ENCODE assay signal across 8 mouse cellular contexts in the genomic region with DNA sequence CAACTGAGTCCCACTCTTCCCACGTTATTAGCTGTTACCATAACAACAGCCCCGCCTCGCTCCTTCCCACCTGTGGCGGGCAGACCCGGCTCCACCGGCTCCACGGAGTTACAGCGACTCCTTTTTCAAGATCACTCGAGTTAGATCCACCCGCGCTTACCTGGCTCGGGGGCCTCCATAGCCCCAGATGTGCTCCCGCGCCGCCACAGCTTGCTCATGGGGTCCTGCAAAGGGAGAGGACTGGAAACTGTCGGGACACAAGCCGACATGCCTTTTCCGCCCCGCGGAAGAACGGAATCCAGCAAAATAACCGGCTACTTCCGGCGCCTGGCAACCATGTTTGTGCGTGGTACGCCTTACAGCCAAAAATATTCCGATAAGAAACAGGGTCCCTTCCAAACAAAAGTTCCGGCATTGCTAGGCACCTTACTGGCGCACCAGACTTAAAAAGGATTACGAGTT. TPM values are rescaled to one million over a fixed set of nuclear protein-coding genes. Genes with fewer than 3 reads are reported as not detected.
DNase-seq lines count a peak whose midpoint lies in the region; ATAC-seq and TF ChIP-seq lines count a peak whose summit lies in the region.

No protein-coding gene starts in this region.

- ATAC-seq in heart, embryonic 12.5 days (ENCODE audit: insufficient number of reproducible peaks, low FRiP score), result no peak
- ATAC-seq in kidney, postnatal 0 days (replicated peaks; ENCODE audit: low FRiP score, low read depth), result peak; percentile 6; the same call in 1 of the 2 replicates
- peak; percentile 9; the same call in 1 of the 2 replicates for ATAC-seq in liver, embryonic 12.5 days
- 0 out of 2 replicates have a peak, but pooled peaks have one; percentile 3 for ATAC-seq in stomach, embryonic 15.5 days (ENCODE audit: insufficient read depth, low FRiP score, low read depth)

- peak overlapping the region; percentile 81 for H3K9ac ChIP-seq in heart, embryonic 12.5 days
- H3K9ac ChIP-seq in kidney, postnatal 0 days (ENCODE audit: low read depth, low read length), result peak overlapping the region; percentile 58
- peak overlapping the region; percentile 87 for H3K9ac ChIP-seq in liver, embryonic 12.5 days
- peak overlapping the region; percentile 60 for H3K9ac ChIP-seq in stomach, embryonic 15.5 days

- peaks cover 6% of the 10 kb centered on the region for H3K79me3 ChIP-seq in C2C12 (ENCODE audit: low read depth)

- no peaks in the 10 kb centered on the region for H3K36me3 ChIP-seq in C2C12 (ENCODE audit: control insufficient read depth, insufficient read depth)
- H3K36me3 ChIP-seq in erythroblast, embryonic 14.5 days (ENCODE audit: control insufficient read depth), result peaks cover 20% of the 10 kb centered on the region
- 0 out of 2 replicates have a peak, but pooled peaks cover under 1% of the 10 kb centered on the region for H3K36me3 ChIP-seq in heart, embryonic 12.5 days
- H3K36me3 ChIP-seq in kidney, postnatal 0 days (ENCODE audit: insufficient read depth, low read length), result no peaks in the 10 kb centered on the region
- H3K36me3 ChIP-seq in liver, embryonic 12.5 days, result peaks cover 9% of the 10 kb centered on the region
- H3K36me3 ChIP-seq in stomach, embryonic 15.5 days, result no peaks in the 10 kb centered on the region; the same call in 1 of the 2 replicates

- DNase-seq in brain, embryonic 14.5 days (ENCODE audit: low read depth), result peak; percentile 98
- peak; percentile 96 for DNase-seq in kidney, postnatal 0 days (ENCODE audit: low spot score)
- peak; percentile 90 to 93 for DNase-seq in natural killer cell, adult 2 months (ENCODE audit: low spot score in 2 of 2)

- peak overlapping the region; percentile 87 for H3ac ChIP-seq in C2C12 (ENCODE audit: control insufficient read depth, insufficient read length, low read depth)

- no peak for TF ChIP-seq CTCF in C2C12 (IDR thresholded peaks at IDR 0.05; ENCODE audit: control insufficient read depth, insufficient read depth, insufficient read length)
- no peak for TF ChIP-seq CTCF in brain, embryonic 14.5 days (IDR thresholded peaks at IDR 0.05; ENCODE audit: borderline replicate concordance, extremely low read depth, insufficient read depth, insufficient read length)
- no peak for TF ChIP-seq CTCF in kidney, postnatal 0 days (IDR thresholded peaks at IDR 0.05; ENCODE audit: low read depth)

- WGBS in heart, embryonic 12.5 days, result under 1% methylated on average over 30 of the region's 30 CpGs
- under 1% methylated on average over 30 of the region's 30 CpGs for WGBS in kidney, postnatal 0 days
- under 1% methylated on average over 30 of the region's 30 CpGs for WGBS in liver, embryonic 12.5 days (ENCODE audit: insufficient replicate concordance)
- WGBS in stomach, embryonic 15.5 days, result under 1% methylated on average over 30 of the region's 30 CpGs

- no peaks in the 10 kb centered on the region for H3K9me3 ChIP-seq in erythroblast, embryonic 14.5 days (ENCODE audit: control insufficient read depth, low read length)
- H3K9me3 ChIP-seq in heart, embryonic 12.5 days (replicated peaks), result no peaks in the 10 kb centered on the region
- no peaks in the 10 kb centered on the region for H3K9me3 ChIP-seq in kidney, postnatal 0 days (replicated peaks; ENCODE audit: low read length)
- H3K9me3 ChIP-seq in liver, embryonic 12.5 days (replicated peaks), result no peaks in the 10 kb centered on the region
- no peaks in the 10 kb centered on the region for H3K9me3 ChIP-seq in stomach, embryonic 15.5 days

- peak overlapping the region; percentile 50; the same call in 1 of the 2 replicates for H3K27ac ChIP-seq in heart, embryonic 12.5 days (ENCODE audit: poor library complexity, severe bottlenecking)
- peak overlapping the region; percentile 47; the same call in 1 of the 2 replicates for H3K27ac ChIP-seq in kidney, postnatal 0 days
- H3K27ac ChIP-seq in liver, embryonic 12.5 days, result peak overlapping the region; percentile 89
- H3K27ac ChIP-seq in stomach, embryonic 15.5 days, result peak overlapping the region; percentile 75

- peaks cover 38% of the 10 kb centered on the region for H3K79me2 ChIP-seq in C2C12 (ENCODE audit: control insufficient read depth, insufficient read depth)

- peak overlapping the region; percentile 75 for H3K4me3 ChIP-seq in C2C12 (ENCODE audit: insufficient read depth, poor library complexity, severe bottlenecking)
- peak overlapping the region; percentile 80 for H3K4me3 ChIP-seq in erythroblast, embryonic 14.5 days (replicated peaks)
- peak overlapping the region; percentile 92 for H3K4me3 ChIP-seq in heart, embryonic 12.5 days
- H3K4me3 ChIP-seq in kidney, postnatal 0 days (replicated peaks; ENCODE audit: low read depth, low read length), result peak overlapping the region; percentile 67
- peak overlapping the region; percentile 87 for H3K4me3 ChIP-seq in liver, embryonic 12.5 days
- H3K4me3 ChIP-seq in stomach, embryonic 15.5 days (replicated peaks), result peak overlapping the region; percentile 71

- peaks cover 55% of the 10 kb centered on the region for H3K4me1 ChIP-seq in erythroblast, embryonic 14.5 days (ENCODE audit: control insufficient read depth)
- H3K4me1 ChIP-seq in heart, embryonic 12.5 days (replicated peaks), result peaks cover 33% of the 10 kb centered on the region
- H3K4me1 ChIP-seq in kidney, postnatal 0 days (replicated peaks; ENCODE audit: insufficient read depth, low read length), result peaks cover 31% of the 10 kb centered on the region
- peaks cover 43% of the 10 kb centered on the region for H3K4me1 ChIP-seq in liver, embryonic 12.5 days
- H3K4me1 ChIP-seq in stomach, embryonic 15.5 days, result peaks cover 32% of the 10 kb centered on the region

- no peaks in the 10 kb centered on the region for H3K27me3 ChIP-seq in C2C12 (ENCODE audit: control insufficient read depth, insufficient read depth, insufficient read length)
- H3K27me3 ChIP-seq in erythroblast, embryonic 14.5 days (ENCODE audit: control insufficient read depth), result no peaks in the 10 kb centered on the region
- no peaks in the 10 kb centered on the region for H3K27me3 ChIP-seq in heart, embryonic 12.5 days (replicated peaks)
- no peaks in the 10 kb centered on the region for H3K27me3 ChIP-seq in kidney, postnatal 0 days (ENCODE audit: insufficient read depth, low read length)
- H3K27me3 ChIP-seq in liver, embryonic 12.5 days (replicated peaks), result no peaks in the 10 kb centered on the region
- no peaks in the 10 kb centered on the region for H3K27me3 ChIP-seq in stomach, embryonic 15.5 days (replicated peaks)

- peak overlapping the region; percentile 81 for H3K4me2 ChIP-seq in heart, embryonic 12.5 days
- peak overlapping the region; percentile 95 for H3K4me2 ChIP-seq in kidney, postnatal 0 days (ENCODE audit: low read length)
- peak overlapping the region; percentile 93 for H3K4me2 ChIP-seq in liver, embryonic 12.5 days
- peak overlapping the region; percentile 89 for H3K4me2 ChIP-seq in stomach, embryonic 15.5 days

- TF ChIP-seq POLR2A in brain, embryonic 14.5 days (IDR thresholded peaks at IDR 0.05; ENCODE audit: borderline replicate concordance, extremely low read depth, insufficient read depth, insufficient read length, poor library complexity, severe bottlenecking), result peak; percentile 35; the same call in 1 of the 2 replicates

RNA-seq across cellular contexts. Expression of a gene that starts 0.3 kb away (rescaled TPM):
- polyA plus RNA-seq in C2C12 (2012; fragmentation: generic; extraction: Trizol), result 33.6 TPM
- 43.4 and 47.9 TPM in 2 replicates for polyA plus RNA-seq in brain, embryonic 14.5 days (2012; rRNA removed)
- 26.4 TPM in 2 replicates for polyA plus RNA-seq in erythroblast, embryonic 14.5 days (2012)
- 11.1 and 12.1 TPM in 2 replicates for polyA plus RNA-seq in heart, embryonic 12.5 days (2016; fragmentation: Nextera tagmentation; extraction: Ambion mirVana)
- polyA plus RNA-seq in kidney, postnatal 0 days (2015; fragmentation: Nextera tagmentation; extraction: Ambion mirVana), result 14.5 and 16.2 TPM in 2 replicates
- 12.1 and 13.0 TPM in 2 replicates for polyA plus RNA-seq in liver, embryonic 12.5 days (2016; fragmentation: Nextera tagmentation; extraction: Ambion mirVana)
- 11.3 and 11.4 TPM in 2 replicates for polyA plus RNA-seq in stomach, embryonic 15.5 days (2015; fragmentation: Nextera tagmentation; extraction: Ambion mirVana)

RNA-seq across cellular contexts. Expression of a gene that starts 3.5 kb away (rescaled TPM):
- 82.4 TPM for polyA plus RNA-seq in C2C12 (2012; fragmentation: generic; extraction: Trizol)
- 298 and 440 TPM in 2 replicates for polyA plus RNA-seq in brain, embryonic 14.5 days (2012; rRNA removed)
- 16.2 and 18.3 TPM in 2 replicates for polyA plus RNA-seq in erythroblast, embryonic 14.5 days (2012)
- polyA plus RNA-seq in heart, embryonic 12.5 days (2016; fragmentation: Nextera tagmentation; extraction: Ambion mirVana), result 87.6 and 91.3 TPM in 2 replicates
- polyA plus RNA-seq in kidney, postnatal 0 days (2015; fragmentation: Nextera tagmentation; extraction: Ambion mirVana), result 108 and 115 TPM in 2 replicates
- polyA plus RNA-seq in liver, embryonic 12.5 days (2016; fragmentation: Nextera tagmentation; extraction: Ambion mirVana), result 35.0 and 37.9 TPM in 2 replicates
- 91.5 and 101 TPM in 2 replicates for polyA plus RNA-seq in stomach, embryonic 15.5 days (2015; fragmentation: Nextera tagmentation; extraction: Ambion mirVana)

RNA-seq across cellular contexts. Expression of a gene that starts 9.6 kb away (rescaled TPM):
- polyA plus RNA-seq in C2C12 (2012; fragmentation: generic; extraction: Trizol), result 32.5 TPM
- polyA plus RNA-seq in brain, embryonic 14.5 days (2012; rRNA removed), result 45.3 and 63.1 TPM in 2 replicates
- polyA plus RNA-seq in erythroblast, embryonic 14.5 days (2012), result 3.9 and 4.2 TPM in 2 replicates
- 30.7 and 30.8 TPM in 2 replicates for polyA plus RNA-seq in heart, embryonic 12.5 days (2016; fragmentation: Nextera tagmentation; extraction: Ambion mirVana)
- polyA plus RNA-seq in kidney, postnatal 0 days (2015; fragmentation: Nextera tagmentation; extraction: Ambion mirVana), result 33.9 and 37.6 TPM in 2 replicates
- 83.5 and 86.9 TPM in 2 replicates for polyA plus RNA-seq in liver, embryonic 12.5 days (2016; fragmentation: Nextera tagmentation; extraction: Ambion mirVana)
- polyA plus RNA-seq in stomach, embryonic 15.5 days (2015; fragmentation: Nextera tagmentation; extraction: Ambion mirVana), result 53.6 and 58.0 TPM in 2 replicates

RNA-seq across cellular contexts. Expression of a gene that starts 10.4 kb away (rescaled TPM):
- polyA plus RNA-seq in C2C12 (2012; fragmentation: generic; extraction: Trizol), result 42.1 TPM
- polyA plus RNA-seq in brain, embryonic 14.5 days (2012; rRNA removed), result 28.9 and 30.7 TPM in 2 replicates
- 0.26 and 0.39 TPM in 2 replicates for polyA plus RNA-seq in erythroblast, embryonic 14.5 days (2012)
- 20.3 and 22.0 TPM in 2 replicates for polyA plus RNA-seq in heart, embryonic 12.5 days (2016; fragmentation: Nextera tagmentation; extraction: Ambion mirVana)
- 38.5 and 40.3 TPM in 2 replicates for polyA plus RNA-seq in kidney, postnatal 0 days (2015; fragmentation: Nextera tagmentation; extraction: Ambion mirVana)
- 11.8 and 12.6 TPM in 2 replicates for polyA plus RNA-seq in liver, embryonic 12.5 days (2016; fragmentation: Nextera tagmentation; extraction: Ambion mirVana)
- 31.3 and 31.9 TPM in 2 replicates for polyA plus RNA-seq in stomach, embryonic 15.5 days (2015; fragmentation: Nextera tagmentation; extraction: Ambion mirVana)

RNA-seq across cellular contexts. Expression of a gene that starts 16.0 kb away (rescaled TPM):
- 145 TPM for polyA plus RNA-seq in C2C12 (2012; fragmentation: generic; extraction: Trizol)
- 99.0 and 142 TPM in 2 replicates for polyA plus RNA-seq in brain, embryonic 14.5 days (2012; rRNA removed)
- polyA plus RNA-seq in erythroblast, embryonic 14.5 days (2012), result 12.3 and 12.8 TPM in 2 replicates
- 155 and 156 TPM in 2 replicates for polyA plus RNA-seq in heart, embryonic 12.5 days (2016; fragmentation: Nextera tagmentation; extraction: Ambion mirVana)
- 165 and 166 TPM in 2 replicates for polyA plus RNA-seq in kidney, postnatal 0 days (2015; fragmentation: Nextera tagmentation; extraction: Ambion mirVana)
- 101 and 105 TPM in 2 replicates for polyA plus RNA-seq in liver, embryonic 12.5 days (2016; fragmentation: Nextera tagmentation; extraction: Ambion mirVana)
- polyA plus RNA-seq in stomach, embryonic 15.5 days (2015; fragmentation: Nextera tagmentation; extraction: Ambion mirVana), result 122 and 136 TPM in 2 replicates
